Mouse (Mus musculus): Measurements from ENCODE around the gene Gli2. TPM values are rescaled to one million over a fixed set of nuclear protein-coding genes. Genes with fewer than 3 reads are reported as not detected.

Gene Gli2
- total RNA-seq, 2 experiments from 2014 or later, result 5.6 to 6.8 TPM

DNA sequence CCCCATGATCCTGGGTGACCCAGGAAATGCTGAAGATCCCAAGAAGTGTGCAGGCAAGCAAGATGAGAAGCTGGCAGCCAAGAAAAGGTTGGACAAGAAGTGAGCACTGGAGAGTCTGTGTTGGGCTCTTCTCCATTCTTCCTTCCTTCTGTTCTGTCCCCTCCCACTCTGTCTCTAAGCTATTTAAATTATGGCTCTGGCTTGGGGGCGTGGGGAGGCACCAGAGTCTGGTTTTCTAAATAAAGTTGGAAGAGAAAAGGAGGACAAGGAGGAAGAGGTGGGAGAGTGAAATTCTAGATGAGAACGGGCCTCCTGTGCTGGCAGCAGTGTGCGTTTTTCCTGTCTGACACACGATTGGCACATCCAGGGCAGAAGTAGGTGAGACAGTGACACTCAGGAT lies 243.1 kb downstream of the Gli2 start:
- DNase-seq (ENCODE audit: low spot score in 2 of 2), result no peak

DNA sequence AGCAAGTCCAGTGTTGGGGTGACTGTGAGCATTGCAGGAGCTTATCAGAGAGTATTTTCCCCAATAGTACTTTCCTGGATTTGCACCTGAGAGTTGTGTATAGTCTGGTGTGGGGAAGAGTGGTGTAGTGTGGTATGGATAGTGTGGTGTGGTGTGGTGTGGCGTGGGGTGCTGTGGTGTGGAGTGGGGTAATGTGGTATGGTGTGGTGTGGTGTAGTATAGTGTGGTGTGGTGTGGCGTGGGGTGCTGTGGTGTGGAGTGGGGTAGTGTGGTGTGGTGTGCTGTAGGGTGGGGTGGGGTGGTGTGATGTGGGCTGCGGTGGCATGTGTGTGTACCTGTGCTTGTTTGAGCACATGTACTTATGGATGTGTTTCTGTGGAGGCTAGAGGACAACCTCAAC lies 246.7 kb downstream of the Gli2 start:
- no peak for DNase-seq (ENCODE audit: low spot score in 2 of 2)

DNA sequence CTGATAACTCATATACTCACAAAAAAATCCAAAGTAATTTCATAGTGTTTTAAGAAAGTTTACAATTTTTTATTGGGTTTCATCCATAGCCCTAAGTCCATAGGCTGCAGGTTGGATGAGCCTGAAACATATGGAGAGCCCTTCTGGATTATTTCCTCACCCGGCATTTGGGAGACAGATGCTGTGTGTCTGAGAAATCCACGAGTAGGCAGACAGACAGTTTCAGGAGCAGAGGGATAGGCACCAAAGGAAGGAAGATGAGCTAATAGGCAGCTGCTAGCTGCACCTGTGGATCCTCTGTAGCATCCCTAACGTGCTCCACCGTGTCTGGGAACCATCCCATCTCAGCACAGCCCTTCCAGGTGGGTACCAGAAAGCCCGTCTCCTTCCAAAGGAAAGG lies 251.3 kb downstream of the Gli2 start:
- DNase-seq (ENCODE audit: low spot score in 2 of 2), result no peak

DNA sequence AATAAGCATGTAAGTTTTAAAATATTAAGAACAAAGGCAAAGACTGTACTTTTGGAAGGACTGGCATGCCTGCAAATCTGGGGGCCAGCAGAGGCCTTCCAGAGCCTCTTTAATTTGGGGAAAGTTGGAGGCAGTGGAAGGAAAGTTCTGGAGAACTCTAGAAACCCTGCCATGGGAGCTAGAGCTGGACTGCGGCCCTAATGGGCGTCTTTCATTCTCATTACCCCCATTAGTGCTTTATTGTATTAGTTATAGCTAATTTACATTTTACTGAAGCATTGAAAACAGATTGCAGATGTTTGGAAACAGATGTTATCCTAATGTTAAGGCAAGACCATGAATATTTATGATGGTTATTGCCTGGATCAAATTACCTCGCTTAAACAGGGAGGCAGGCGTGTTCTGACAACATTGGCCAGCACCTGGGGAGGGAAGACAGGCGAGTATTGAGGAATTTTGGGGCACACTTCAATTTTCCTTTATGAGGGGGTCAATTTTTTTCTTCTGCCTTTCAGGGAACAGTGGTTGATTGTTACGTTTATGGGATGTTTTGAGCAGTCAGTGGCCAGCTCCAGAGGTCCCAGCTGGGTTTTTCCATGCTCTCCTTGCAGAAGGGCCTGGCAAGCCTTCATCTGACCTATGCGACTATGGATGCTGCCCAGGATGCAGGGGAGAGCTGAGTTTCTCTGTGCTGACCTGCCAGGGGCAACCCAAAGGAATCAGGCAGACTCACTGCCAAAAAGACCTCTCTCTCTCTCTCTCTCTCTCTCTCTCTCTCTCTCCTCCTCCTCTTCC lies 253.9 kb downstream of the Gli2 start:
- DNase-seq (ENCODE audit: low spot score in 2 of 2), result no peak

DNA sequence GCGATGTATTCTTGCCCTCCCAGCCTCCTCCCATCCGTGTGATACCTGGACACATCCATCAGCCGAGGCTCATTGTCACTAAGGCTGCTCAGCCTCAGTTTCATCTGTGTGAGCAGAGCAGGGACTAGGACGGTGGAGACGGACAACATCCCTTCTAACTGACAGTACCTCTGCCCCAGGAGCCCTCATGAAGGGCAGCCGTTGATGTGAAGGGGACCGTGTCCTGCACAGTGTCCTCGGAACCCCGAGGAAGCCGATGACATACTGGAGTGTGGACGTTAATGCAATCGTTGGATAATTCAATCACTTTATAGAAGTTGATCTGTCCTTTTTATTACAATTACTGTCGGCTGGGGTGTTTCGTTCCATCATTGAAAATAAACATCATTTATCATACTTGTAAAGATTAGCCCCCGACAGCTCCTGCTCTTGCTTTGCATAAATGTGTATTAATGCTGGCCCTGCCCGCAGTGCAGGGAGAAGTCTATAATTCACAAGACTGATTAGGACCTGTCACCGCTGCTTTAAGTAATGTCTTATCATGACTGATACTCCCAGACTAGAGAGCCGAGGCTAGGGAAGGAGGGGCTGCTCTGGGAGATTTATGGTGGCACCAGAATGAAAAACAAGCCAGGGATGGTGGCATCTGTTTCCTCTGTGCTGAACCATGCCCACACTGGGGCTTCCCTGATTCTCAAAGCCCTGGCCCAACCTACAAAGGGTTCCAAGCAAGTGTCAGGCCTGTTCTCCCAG lies 257.8 kb downstream of the Gli2 start:
- DNase-seq (ENCODE audit: low spot score in 2 of 2), result no peak

DNA sequence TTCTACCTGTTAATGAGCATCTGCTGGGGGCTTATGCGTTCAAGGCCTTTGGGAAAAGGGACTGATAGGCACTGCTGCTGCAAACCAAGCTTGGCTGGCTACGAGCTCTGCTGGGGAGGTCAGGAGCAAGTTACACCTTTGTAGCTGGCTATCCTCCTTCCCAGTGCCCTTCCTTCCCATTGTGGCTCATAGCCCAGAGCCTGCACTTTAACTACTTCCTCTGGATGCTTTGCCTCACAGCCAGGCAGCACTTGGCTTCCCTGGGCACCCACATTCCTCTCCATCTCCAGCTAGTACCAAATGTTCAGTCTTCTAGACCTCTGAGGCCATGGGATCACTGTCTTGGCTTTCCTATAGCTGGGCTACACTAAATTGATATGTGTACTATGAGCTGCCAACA lies 263.5 kb downstream of the Gli2 start:
- DNase-seq (ENCODE audit: low spot score in 2 of 2), result no peak

DNA sequence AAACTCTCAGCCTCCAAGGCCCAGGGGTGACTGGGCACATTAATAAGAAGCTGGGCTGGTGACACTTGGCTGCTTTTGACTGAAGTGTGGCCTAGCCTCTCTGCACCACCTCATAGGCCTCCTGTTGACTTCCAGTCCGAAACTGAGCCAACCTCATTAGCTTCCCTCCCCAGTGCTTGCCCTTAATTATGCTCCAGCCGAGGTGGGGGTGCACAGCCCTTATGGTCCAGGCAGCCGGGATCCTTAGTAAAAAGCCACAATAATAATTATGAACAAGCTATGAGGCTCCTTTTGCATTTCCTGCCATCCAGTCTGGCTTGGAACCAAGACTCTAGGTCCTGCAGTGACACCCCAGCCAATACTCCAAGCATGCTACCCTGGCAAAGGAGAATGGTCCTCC lies 264.0 kb downstream of the Gli2 start:
- DNase-seq (ENCODE audit: low spot score in 2 of 2), result peak in 1 of 2 experiments; percentile 20

DNA sequence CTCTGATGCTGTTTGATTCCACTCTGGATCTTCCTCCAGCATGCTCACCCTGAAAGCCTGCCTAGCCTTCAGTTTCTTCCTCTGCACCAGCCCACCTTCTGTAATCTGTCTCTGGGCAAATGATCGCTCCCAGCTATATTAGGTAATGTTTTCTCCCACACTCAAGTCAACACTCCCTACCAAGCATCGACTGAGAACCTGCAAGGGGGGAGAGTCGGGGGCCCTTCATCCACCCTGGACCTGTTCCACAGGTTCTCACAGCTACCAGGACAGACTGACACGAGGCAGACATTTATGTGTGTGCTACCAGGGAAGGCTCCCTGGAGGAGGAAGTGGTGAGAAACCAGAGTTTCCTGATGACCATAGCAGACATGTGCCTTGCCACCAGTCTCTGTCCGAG lies 264.6 kb downstream of the Gli2 start:
- no peak for DNase-seq (ENCODE audit: low spot score in 2 of 2)

DNA sequence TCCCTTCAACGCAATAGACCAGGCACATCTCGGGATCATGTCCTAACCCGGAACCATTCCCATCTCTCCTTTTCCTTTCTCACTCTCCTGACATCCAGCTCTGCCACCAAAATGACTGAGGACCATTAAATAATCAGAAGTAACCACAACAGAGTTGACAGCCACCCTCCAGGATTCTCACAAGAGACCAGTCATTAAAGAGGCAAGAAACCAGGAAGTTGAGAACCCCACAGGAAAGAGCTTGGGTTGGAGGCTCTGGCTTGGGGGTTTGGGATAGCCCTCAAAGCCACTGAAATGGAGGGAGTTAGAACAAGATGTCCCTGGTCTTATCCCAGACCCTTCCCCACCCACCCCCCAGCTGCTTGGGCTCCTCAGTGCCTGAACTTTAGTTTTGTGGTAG lies 265.9 kb downstream of the Gli2 start:
- no peak for DNase-seq (ENCODE audit: low spot score in 2 of 2)

Small RNA genes lying within 50 kb of the gene (microRNA-seq; reads per million reads assigned to microRNA genes)
- gene Mir6346, result 0 reads per million in 2 experiments

Measured in layer of hippocampus, postnatal 10 days (tissue).